Mouse (Mus musculus): ENCODE data around the gene Ddt. TPM values are rescaled to one million over a fixed set of nuclear protein-coding genes. Genes with fewer than 3 reads are reported as not detected.

Gene Ddt
- 77.2 TPM for polyA plus RNA-seq (2017; shearing (Covaris generic))

DNA sequence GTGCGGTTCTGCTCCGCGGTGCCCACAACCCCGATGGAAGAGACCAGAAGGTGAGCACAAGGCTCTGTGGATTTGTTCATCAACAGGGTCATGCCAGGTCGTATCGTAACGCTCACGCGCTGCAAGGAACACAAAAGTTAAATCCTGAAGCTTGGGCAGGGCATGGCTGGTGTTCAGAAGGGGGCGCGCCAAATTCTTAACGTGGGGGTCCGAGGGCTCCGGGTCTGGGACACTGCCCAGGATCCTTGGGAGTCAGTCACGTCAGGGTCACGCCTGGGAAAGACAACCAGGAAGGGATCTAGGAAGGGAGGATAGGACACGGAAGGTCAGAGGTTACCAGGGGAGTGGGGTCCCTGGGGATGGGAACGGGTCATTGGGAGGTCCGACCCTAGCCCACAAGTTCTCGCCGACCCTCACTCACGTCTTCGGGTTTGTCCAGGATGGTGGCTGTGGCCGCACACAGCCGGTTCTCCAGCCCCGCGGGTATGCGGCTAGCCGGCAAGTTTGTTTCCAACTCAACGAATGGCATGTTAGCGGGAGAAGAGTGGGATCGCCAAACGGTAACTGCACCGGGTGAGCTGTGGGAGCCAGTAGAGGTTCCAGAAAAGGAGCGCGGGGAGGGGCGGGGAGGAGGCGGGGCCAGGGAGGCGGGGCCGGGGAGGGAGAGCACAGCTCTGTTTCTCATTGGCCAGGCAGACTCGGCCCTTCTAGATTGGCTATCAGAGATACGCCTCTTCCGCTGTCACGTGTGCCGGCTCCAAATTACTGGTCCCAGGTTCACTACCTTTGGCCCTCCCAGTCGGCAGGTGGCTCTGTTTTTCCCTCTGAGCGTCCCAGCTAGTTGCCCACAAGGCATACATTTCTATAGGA lies at the start of gene Ddt:
Gene Ddt, minus strand, starts transcription at position 620 of the 870 bp plus-strand sequence.

DNA sequence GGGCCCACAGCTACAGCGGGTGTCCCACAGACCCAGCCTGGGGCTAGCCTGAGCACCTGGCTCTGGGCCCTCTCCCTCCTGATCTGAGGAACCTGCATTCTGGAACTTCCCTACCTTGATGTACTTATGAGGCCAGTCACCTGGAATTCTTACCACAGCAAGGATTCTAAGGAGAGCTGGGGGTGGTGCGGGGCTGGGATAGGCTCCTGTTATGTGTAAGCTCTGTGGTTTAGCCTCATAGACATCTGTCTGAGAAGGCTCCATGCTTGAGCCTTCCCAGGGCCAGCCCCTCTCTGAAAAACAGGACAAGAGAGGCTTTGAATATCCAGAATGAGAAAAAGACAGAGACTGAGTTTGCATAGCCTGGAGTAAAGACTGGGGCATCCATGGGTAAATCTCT lies 49.2 kb upstream of the Ddt start, which contains the start of gene Gstt4:
Gene Gstt4, minus strand, starts transcription at position 101 of the 400 bp plus-strand sequence.

DNA sequence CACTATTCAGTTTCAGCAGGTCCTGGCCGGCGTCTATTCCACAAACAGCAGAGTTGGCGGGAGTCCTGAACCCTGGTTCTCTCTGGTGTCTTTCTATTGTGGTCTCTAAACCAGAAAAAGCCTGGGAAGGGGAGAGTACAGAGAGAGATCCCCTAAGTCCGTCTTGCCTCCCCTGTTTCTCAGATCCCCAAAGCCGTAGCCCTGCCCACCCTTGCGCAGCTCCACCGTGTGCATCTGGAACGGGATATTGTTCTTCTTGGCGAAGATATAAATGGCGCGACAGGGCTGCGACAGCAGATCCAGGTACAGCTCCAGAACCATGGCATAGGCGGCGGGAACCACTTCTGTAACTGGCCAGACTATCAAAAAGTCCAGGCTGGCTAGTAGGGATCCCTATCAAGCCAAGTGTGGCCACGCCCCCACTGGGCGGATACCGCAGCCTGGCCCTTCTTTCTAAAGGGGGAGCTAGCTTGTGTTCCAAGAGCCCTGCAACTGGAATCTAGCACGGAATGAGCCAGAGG lies 25.0 kb upstream of the Ddt start, which contains the start of gene Gstt1:
Gene Gstt1, minus strand, starts transcription at position 409 of the 521 bp plus-strand sequence.

DNA sequence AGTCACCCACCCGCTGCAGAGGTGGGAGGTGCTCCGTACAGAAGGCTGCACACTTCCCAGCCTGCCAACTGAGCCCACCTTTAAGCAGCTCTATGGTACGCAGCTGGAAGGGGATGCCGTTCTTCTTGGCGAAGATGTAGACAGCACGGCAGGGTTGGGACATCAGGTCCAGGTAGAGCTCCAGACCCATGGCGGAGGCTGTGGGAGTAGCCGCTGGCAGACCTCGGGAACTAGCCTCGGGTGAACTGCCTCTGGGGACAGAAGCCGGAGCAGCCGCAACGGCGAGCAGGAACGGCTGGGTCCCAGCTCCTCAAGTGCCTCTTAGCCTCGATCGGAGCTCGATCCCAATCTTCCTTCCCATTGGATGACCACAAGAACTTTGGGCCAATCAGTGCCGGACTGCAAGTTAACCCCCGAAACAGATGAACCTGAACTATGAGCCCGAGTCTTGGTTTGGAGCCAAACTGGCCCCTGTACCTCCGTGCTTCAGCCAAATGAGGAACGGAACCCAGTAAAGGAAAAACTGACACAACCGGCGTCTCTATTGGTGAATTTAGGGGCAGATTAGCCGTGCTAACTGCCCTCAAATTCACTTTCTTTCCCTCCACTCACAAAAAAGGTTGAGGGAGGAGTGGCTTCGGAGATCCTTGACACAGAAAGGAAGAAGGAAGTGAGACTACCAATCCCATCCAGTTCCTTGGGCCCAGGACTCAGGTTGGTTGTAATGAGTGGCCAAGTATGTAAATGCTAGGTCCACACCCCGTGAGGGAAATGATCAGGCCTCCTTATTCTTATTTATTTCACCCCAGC lies 7.8 kb upstream of the Ddt start, which contains the start of the genes Gm20441 and Gstt3:
Gene Gm20441, minus strand, starts transcription at position 186 of the 810 bp plus-strand sequence.
Gene Gstt3, minus strand, starts transcription at position 646 of the 810 bp plus-strand sequence.

DNA sequence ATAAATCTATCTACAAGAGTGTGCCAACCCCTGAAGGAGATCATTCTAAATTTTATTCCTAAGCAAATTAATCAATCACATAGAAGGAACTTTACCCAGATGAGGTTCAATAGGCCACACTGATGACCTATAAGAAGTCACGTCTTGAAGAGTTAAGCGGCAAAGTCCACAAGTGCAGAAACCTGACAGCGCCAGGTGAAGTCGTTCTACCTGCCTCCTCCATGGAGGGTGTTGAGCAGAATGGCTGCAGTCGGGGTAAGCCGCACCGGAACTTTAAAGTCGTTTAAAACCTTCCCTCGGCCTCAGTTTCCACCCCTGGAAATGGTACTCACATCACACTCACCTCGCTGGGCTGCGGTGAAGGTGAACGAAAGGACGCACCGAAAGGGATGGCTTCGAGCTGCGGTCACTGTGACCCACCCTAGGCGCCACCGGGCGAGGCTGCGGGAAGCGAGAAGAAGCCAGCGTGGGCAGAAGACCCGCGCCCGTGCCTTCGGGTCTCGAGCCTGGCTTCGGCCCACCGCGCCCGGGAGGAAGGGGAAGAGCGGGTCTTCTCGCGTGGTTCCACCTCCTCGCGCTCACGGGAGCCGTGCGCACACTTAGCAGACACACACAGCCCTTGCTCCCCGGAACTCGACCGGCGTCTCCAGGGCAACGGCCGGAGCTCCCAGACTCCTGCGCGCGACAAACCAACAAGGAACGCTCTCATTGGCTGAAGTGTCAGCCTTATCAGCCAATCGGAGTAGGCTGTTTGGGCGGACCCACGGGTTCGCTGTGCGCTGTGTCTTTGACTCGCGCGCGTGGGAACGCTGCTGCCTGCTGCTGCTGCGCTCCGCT lies 9.3 kb downstream of the Ddt start, which contains the start of gene Cabin1:
Gene Cabin1, minus strand, starts transcription at position 660 of the 837 bp plus-strand sequence.

Other genes starting within 250 kb of the Ddt start
- 0.09 TPM for gene Lrrc75b, start 213.1 kb downstream of the Ddt start, polyA plus RNA-seq (2017; shearing (Covaris generic))
- 1.9 TPM for gene Ggt1, start 211.8 kb downstream of the Ddt start, polyA plus RNA-seq (2017; shearing (Covaris generic))
- 1.3 TPM for gene Ggt5, start 184.1 kb downstream of the Ddt start, polyA plus RNA-seq (2017; shearing (Covaris generic))
- 34.6 TPM for gene Susd2, start 129.4 kb downstream of the Ddt start, polyA plus RNA-seq (2017; shearing (Covaris generic))
- 65.0 TPM for gene Cabin1, start 9.1 kb downstream of the Ddt start, polyA plus RNA-seq (2017; shearing (Covaris generic))
- gene Gm20441, start 7.5 kb upstream of the Ddt start, polyA plus RNA-seq (2017; shearing (Covaris generic)): not detected
- gene Gstt3, start 8.0 kb upstream of the Ddt start, polyA plus RNA-seq (2017; shearing (Covaris generic)): 13.3 TPM
- 0.66 TPM for gene Gstt1, start 25.2 kb upstream of the Ddt start, polyA plus RNA-seq (2017; shearing (Covaris generic))
- not detected for gene Gstt4, start 49.1 kb upstream of the Ddt start, polyA plus RNA-seq (2017; shearing (Covaris generic))
- gene Gstt2, start 64.0 kb upstream of the Ddt start, polyA plus RNA-seq (2017; shearing (Covaris generic)): 70.0 TPM
- gene Mif, start 86.8 kb upstream of the Ddt start, polyA plus RNA-seq (2017; shearing (Covaris generic)): 618 TPM
- gene Derl3, start 120.0 kb upstream of the Ddt start, polyA plus RNA-seq (2017; shearing (Covaris generic)): 2.0 TPM
- gene Smarcb1, start 148.2 kb upstream of the Ddt start, polyA plus RNA-seq (2017; shearing (Covaris generic)): 112 TPM
- 58.8 TPM for gene Chchd10, start 159.7 kb upstream of the Ddt start, polyA plus RNA-seq (2017; shearing (Covaris generic))
- 10.4 TPM for gene Mmp11, start 163.1 kb upstream of the Ddt start, polyA plus RNA-seq (2017; shearing (Covaris generic))
- gene Gm867, start 167.3 kb upstream of the Ddt start, polyA plus RNA-seq (2017; shearing (Covaris generic)): not detected
- 0.98 TPM for gene Vpreb3, start 169.6 kb upstream of the Ddt start, polyA plus RNA-seq (2017; shearing (Covaris generic))
- gene Gm5134, start 181.1 kb upstream of the Ddt start, polyA plus RNA-seq (2017; shearing (Covaris generic)): 1.9 TPM